Mouse (Mus musculus) gastrocnemius, adult 2 months (tissue): Measurements from ENCODE around the gene Rxfp2. TPM values are rescaled to one million over a fixed set of nuclear protein-coding genes. Genes with fewer than 3 reads are reported as not detected.

ENCODE experiments used
- DNase-seq: peaks from one replicate; pipeline ENCODE4 v3.0.0; 2022
- H3K27ac ChIP-seq: fragments of 200-600 bp; 2 replicates; pipeline ENCODE4 v1.8.1; 2022; ENCODE audit warnings: mild to moderate bottlenecking
- H3K4me3 ChIP-seq: fragments of 200-600 bp; 2 replicates; pipeline ENCODE4 v1.8.1; 2022; ENCODE audit warnings: mild to moderate bottlenecking, moderate library complexity
- CTCF ChIP-seq: fragments of 200-600 bp; IDR thresholded peaks from 2 replicates; pipeline ENCODE4 v1.8.1; 2022; ENCODE audit warnings: antibody characterized with exemption, mild to moderate bottlenecking, moderate library complexity
- intact Hi-C: fragments of 180-260 bp; cut with DNase I; formaldehyde crosslinking; loops from one replicate; pipeline ENCODE4 v1.15.1; 2025
- total RNA-seq, 2 experiments: library from RNA; stranded (reverse); gene quantifications; 2 replicates each; pipeline ENCODE4 v1.2.3; 2021

Rxfp2 gene
- total RNA-seq, 2 experiments from 2014 or later, result not detected

- no peak for DNase-seq
- TF ChIP-seq CTCF, result no peak
- Histone ChIP-seq H3K4me3 (no peak overlapping the region), H3K27ac (no peak overlapping the region; the same call in 1 of the 2 replicates)
- intact Hi-C loops, result no loop called here
These were observed 103.6 kb downstream of the Rxfp2 start for GRCm38 (mm10) chr5:150122095-150122494.

DNA sequence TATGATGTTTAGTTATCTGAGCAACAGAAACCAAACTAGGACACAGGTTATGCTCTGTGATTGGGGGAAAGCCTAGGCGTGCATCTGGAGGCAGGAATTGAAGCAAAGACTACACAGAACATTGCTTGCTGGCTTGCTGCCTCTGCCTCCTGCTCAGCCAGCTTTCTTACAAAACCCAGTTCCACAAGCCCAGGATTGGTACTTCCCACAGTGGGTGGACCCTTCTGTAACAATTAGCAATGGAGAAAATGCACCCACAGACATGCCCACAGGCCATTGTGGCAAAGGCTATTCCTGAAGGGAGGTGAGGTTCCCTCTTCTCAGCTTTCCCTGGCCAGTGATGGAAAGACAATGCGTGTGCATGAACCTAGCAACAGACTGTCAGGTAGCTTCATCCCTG lies 104.1 kb downstream of the Rxfp2 start:
- no peak for TF ChIP-seq CTCF
- DNase-seq, result no peak
- intact Hi-C loops, result no loop called here
- no peak overlapping the region; the same call in 1 of the 2 replicates for H3K27ac ChIP-seq
- no peak overlapping the region for H3K4me3 ChIP-seq

GRCm38 (mm10) chr5:150125920-150126319 lies 107.4 kb downstream of the Rxfp2 start:
- intact Hi-C loops, result no loop called here
- no peak for TF ChIP-seq CTCF
- no peak overlapping the region for H3K27ac ChIP-seq
- no peak overlapping the region for H3K4me3 ChIP-seq
- DNase-seq, result no peak

DNA sequence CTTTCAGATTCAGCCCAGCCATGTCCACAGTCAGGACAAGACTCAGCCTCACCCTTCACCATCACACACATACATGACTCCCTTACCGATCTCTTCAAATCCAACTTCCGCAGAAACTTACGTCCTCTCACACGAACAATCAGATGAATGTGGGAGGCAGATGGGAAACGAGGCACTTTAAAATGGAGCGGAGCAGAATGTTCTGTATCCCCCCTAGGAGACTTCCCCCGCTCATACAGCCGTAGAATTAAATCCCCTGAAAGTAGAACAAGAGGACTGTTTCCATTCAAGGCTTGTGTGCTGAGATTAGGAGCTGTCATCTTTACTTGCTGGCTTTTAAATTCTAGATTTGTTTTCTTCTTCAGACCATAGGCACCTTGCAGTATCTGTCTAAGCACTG lies 110.0 kb downstream of the Rxfp2 start:
- no peak overlapping the region for H3K27ac ChIP-seq
- no peak overlapping the region for H3K4me3 ChIP-seq
- no peak for DNase-seq
- intact Hi-C loops, result no loop called here
- TF ChIP-seq CTCF, result no peak

DNA sequence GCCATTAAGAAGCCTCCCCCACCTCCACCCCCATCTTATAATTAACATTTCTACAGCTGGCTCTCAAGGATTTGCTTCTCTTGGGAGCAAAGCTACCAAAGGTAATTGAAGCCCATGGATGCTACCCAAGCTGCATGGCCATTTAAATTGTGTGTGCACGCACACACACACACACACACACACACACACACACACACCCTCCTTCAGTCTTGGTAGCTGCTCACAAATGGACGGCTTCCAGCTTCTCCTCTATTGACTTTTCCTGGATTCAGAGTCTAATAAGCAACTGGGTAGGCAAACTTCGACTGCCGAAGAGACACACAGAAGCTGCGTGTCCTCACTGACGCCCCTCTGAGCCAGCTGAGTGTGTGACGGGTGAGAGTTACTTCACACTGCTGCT lies 111.7 kb downstream of the Rxfp2 start:
- intact Hi-C loops, result no loop called here
- DNase-seq, result no peak
- Histone ChIP-seq H3K27ac (no peak overlapping the region), H3K4me3 (no peak overlapping the region)
- TF ChIP-seq CTCF, result no peak

- no peak for DNase-seq
- Histone ChIP-seq H3K27ac (no peak overlapping the region), H3K4me3 (no peak overlapping the region)
- intact Hi-C loops, result no loop called here
- TF ChIP-seq CTCF, result no peak
These were observed 112.7 kb downstream of the Rxfp2 start for GRCm38 (mm10) chr5:150131166-150131565.

Other genes starting within 250 kb of the Rxfp2 start
- 10 to 100 TPM; 73.5 to 85.7 TPM for gene Fry, start 100.0 kb downstream of the Rxfp2 start, total RNA-seq